Mouse (Mus musculus) kidney, adult 2 months (tissue): ENCODE data around the gene Nek2. TPM values are rescaled to one million over a fixed set of nuclear protein-coding genes. Genes with fewer than 3 reads are reported as not detected.

ENCODE experiments used
- DNase-seq: peaks from one replicate; pipeline ENCODE4 v3.0.0; 2021
- H3K27ac ChIP-seq: fragments of 200-500 bp; 2 replicates; pipeline ENCODE4 v1.5.1; 2012; ENCODE audit warnings: low read depth, low read length, control low read depth, inconsistent platforms; ENCODE audit not compliant: insufficient read depth
- H3K27me3 ChIP-seq: fragments of 200-500 bp; replicated peaks from 2 replicates; pipeline ENCODE4 v1.6.1; 2012; ENCODE audit warnings: mild to moderate bottlenecking, moderate library complexity, low read length, inconsistent platforms; ENCODE audit not compliant: control insufficient read depth, insufficient read depth
- H3K36me3 ChIP-seq: fragments of 200-500 bp; 2 replicates; pipeline ENCODE4 v1.6.1; 2012; ENCODE audit warnings: mild to moderate bottlenecking, moderate library complexity, low read length, inconsistent platforms; ENCODE audit not compliant: control insufficient read depth, insufficient read depth
- H3K4me1 ChIP-seq: fragments of 200-500 bp; 2 replicates; pipeline ENCODE4 v1.6.1; 2011; ENCODE audit warnings: low read length; ENCODE audit not compliant: control insufficient read depth, insufficient read depth
- H3K4me3 ChIP-seq: fragments of 200-500 bp; 2 replicates; pipeline ENCODE4 v1.5.1; 2011; ENCODE audit warnings: mild to moderate bottlenecking, low read depth, low read length, control low read depth; ENCODE audit not compliant: insufficient read depth
- CTCF ChIP-seq: fragments of 200-500 bp; conservative IDR thresholded peaks from 2 replicates; pipeline ENCODE4 v1.5.1; 2011; ENCODE audit warnings: low read depth, mild to moderate bottlenecking, control low read depth, low read length, moderate library complexity, mixed read lengths; ENCODE audit not compliant: insufficient read depth, insufficient read length
- POLR2A ChIP-seq: fragments of 200-500 bp; IDR thresholded peaks from one replicate; pipeline ENCODE4 v1.6.1; 2011; ENCODE audit warnings: low read depth, low read length, control low read depth
- WGBS: fragments of 180-500 bp; shearing (Covaris S2); methylation state at CpG from one replicate; pipeline ENCODE4 v1.1.7; 2018; 5-methylcytosine and 5-hydroxymethylcytosine counted together
- polyA plus RNA-seq: library from polyadenylated mRNA; depleted of rRNA; stranded (reverse); fragments of >200 nt; gene quantifications from 2 replicates; pipeline ENCODE4 v1.2.3, GENCODE M21; 2012

Gene Nek2
- polyA plus RNA-seq, 1 experiment, result 0.47 TPM

- DNase-seq, result no peak
- no peaks in the 10 kb centered on the region for H3K27me3 ChIP-seq
Measured at GRCm38 (mm10) chr1:191861247-191861646, 40.0 kb downstream of the Nek2 start.

DNA sequence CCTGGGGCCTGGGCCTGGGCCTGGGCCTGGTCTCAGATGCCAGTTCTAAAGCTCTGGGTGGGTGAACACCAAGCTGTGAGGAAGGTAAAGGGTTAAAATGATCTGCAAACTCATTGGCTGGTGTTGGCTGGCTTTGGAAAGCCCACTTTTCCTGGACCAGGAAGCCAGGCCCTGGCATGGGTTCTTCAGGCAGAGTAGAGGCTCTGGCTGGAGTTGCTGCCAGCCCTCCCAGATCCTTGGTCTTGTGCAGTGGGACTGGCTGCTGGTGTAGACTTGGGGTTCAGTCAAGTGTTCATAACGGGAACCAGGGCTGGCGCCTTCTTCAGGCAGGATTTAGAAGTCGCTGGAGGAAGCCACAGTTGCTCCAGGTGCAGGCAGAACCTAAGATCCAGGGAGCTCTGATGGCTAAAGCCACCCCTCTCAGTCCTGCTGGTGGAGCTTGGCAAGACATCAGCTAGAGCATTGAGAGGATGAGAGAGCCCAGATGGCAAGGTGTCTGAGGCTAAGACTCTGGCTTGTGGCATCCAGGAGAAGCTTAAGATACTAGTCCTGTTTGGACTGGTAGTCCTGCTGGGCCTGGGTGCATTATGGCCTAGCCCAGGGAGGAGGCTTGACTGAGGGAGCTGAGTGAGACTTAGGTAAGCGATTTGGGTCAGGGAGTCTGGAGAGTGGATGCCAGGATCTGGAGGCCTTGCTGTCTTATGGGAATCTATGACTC lies 42.7 kb downstream of the Nek2 start:
- Histone ChIP-seq H3K36me3 (no peaks in the 10 kb centered on the region), H3K4me1 (no peaks in the 10 kb centered on the region), H3K27ac (no peak overlapping the region), H3K4me3 (no peak overlapping the region), H3K27me3 (no peaks in the 10 kb centered on the region)
- DNase-seq, result no peak
- TF ChIP-seq CTCF (no peak), POLR2A (no peak)
- WGBS, result 85% methylated on average over 4 of the region's 4 CpGs

More at GRCm38 (mm10) chr1:191861247-191861646, 40.0 kb downstream of the Nek2 start:
- H3K4me3 ChIP-seq, result no peak overlapping the region
- no peaks in the 10 kb centered on the region for H3K36me3 ChIP-seq
- WGBS, result 64% methylated on average over 5 of the region's 5 CpGs
- TF ChIP-seq CTCF (no peak), POLR2A (no peak)
- no peak overlapping the region for H3K27ac ChIP-seq
- peaks cover 4% of the 10 kb centered on the region; the same call in 1 of the 2 replicates for H3K4me1 ChIP-seq

DNA sequence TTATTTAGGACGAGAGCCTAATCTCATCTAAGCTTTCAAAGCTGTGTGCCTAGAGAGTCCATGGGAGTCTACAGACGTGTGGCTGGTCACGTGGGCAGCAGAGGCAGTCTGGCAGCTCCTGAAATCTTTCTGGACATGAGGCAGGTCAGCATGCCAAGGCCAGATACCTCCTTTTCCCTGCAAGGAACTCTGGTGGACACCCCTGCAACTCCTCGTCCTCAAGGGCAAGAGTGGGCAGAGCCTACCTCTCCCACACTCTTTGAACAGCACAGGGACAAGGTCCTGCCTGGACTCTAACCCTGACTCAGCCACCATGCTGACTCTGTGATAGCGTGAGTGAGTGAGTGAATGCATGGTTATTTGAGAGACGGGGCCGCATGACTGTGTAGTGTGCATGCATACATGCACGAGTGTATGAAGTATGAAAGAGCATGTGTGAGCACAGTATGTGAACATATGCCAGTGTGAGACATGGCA lies 43.3 kb downstream of the Nek2 start:
- 90% methylated on average over 8 of the region's 8 CpGs for WGBS

DNA sequence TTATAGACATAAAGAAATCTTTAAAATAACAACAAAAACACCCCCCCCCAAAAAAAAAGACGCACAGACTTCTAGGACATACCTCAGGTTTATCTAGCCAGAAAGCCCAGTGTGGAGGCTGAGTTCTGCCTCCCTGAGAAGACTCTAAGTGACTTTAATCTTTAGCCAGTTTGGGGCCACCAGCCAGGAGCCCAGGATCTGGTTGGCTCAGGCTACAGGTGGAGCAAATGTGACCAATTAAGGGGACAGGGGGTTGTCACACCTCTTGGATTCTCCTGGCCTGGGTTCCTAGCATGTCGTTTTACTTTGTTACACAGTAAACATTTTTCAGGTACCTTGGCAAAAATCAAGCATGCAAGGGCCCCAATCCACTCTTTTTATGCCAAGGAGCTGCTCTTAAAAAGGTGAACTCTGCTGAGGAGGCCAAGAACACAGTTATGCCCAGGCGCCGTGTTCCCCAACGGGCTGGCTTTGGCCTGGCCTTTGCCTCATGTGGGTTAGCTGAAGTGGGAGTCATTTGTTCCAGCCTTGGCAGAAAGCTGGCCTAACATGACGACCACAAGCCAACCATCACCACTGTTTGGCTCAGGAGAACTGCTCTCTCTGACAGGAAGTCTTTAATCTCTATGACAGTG lies 50.9 kb downstream of the Nek2 start:
- Histone ChIP-seq H3K4me3 (no peak overlapping the region), H3K27ac (no peak overlapping the region), H3K4me1 (no peaks in the 10 kb centered on the region), H3K36me3 (no peaks in the 10 kb centered on the region), H3K27me3 (no peaks in the 10 kb centered on the region)
- WGBS, result 62% methylated on average over 6 of the region's 6 CpGs
- TF ChIP-seq POLR2A (no peak), CTCF (no peak)
- DNase-seq, result peak; percentile 84

More for the DNA sequence above, 43.3 kb downstream of the Nek2 start:
- no peak overlapping the region for H3K4me3 ChIP-seq
- H3K4me1 ChIP-seq, result no peaks in the 10 kb centered on the region
- H3K27ac ChIP-seq, result no peak overlapping the region
- no peak for DNase-seq
- no peaks in the 10 kb centered on the region for H3K27me3 ChIP-seq
- TF ChIP-seq CTCF, result no peak
- no peak for TF ChIP-seq POLR2A
- H3K36me3 ChIP-seq, result no peaks in the 10 kb centered on the region

DNA sequence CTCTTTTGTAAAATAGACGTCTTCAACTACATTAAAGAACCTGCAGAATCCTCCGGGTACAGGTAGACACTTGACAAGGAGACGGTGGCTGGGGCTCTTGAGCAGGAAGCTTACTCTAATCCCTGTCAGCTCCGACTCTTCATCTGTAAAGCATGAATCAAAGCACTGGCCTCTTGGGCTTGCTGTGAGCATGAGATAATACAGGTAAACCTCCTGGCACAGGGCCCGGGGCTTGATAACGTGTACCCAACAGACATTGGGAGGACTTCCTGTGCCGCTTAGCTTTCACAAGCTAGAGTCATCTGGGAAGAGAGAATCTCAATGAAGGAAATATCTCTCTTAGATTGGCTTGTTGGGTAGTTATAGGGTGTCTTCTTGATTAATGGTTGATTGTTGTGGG lies 53.8 kb downstream of the Nek2 start:
- 90% methylated on average over 7 of the region's 7 CpGs for WGBS
- no peak for DNase-seq
- Histone ChIP-seq H3K27ac (no peak overlapping the region), H3K36me3 (no peaks in the 10 kb centered on the region), H3K4me3 (no peak overlapping the region), H3K27me3 (no peaks in the 10 kb centered on the region), H3K4me1 (no peaks in the 10 kb centered on the region)
- TF ChIP-seq CTCF (no peak), POLR2A (no peak)

- DNase-seq, result no peak
- no peaks in the 10 kb centered on the region for H3K36me3 ChIP-seq
- H3K27me3 ChIP-seq, result no peaks in the 10 kb centered on the region
- TF ChIP-seq POLR2A (no peak), CTCF (no peak)
- H3K4me3 ChIP-seq, result no peak overlapping the region
- WGBS, result 42% methylated on average over 9 of the region's 9 CpGs
- H3K4me1 ChIP-seq, result no peaks in the 10 kb centered on the region
- H3K27ac ChIP-seq, result no peak overlapping the region
Measured at GRCm38 (mm10) chr1:191875683-191876305, 54.5 kb downstream of the Nek2 start.

GRCm38 (mm10) chr1:191877681-191878080 lies 56.4 kb downstream of the Nek2 start:
- Histone ChIP-seq H3K4me1 (no peaks in the 10 kb centered on the region), H3K27me3 (no peaks in the 10 kb centered on the region), H3K36me3 (no peaks in the 10 kb centered on the region), H3K4me3 (no peak overlapping the region), H3K27ac (no peak overlapping the region)
- 53% methylated on average over 10 of the region's 10 CpGs for WGBS
- DNase-seq, result peak; percentile 67
- no peak for TF ChIP-seq CTCF
- TF ChIP-seq POLR2A, result no peak
